Mouse (Mus musculus) liver, postnatal 0 days (tissue): Measurements from ENCODE around the gene Tnfsf12. TPM values are rescaled to one million over a fixed set of nuclear protein-coding genes. Genes with fewer than 3 reads are reported as not detected.

Source experiments
- ATAC-seq: fragments of 200-750 bp; cut with Nextera tagmentation; 2 replicates; pipeline ENCODE4 v1.8.0; 2017; ENCODE audit warnings: mild to moderate bottlenecking, moderate library complexity
- DNase-seq: peaks from one replicate; pipeline ENCODE4 v3.0.0-alpha.2; 2016
- H3K27ac ChIP-seq: fragments of 300-500 bp; sonication (generic); 2 replicates; pipeline ENCODE4 v1.5.1; 2014; ENCODE audit warnings: antibody characterized with exemption, moderate library complexity, mild to moderate bottlenecking, low read depth
- H3K27me3 ChIP-seq: fragments of 300-500 bp; sonication (generic); 2 replicates; pipeline ENCODE4 v1.6.1; 2014; ENCODE audit warnings: low read length, control low read depth, mixed read lengths; ENCODE audit not compliant: insufficient read depth
- H3K36me3 ChIP-seq: fragments of 300-500 bp; sonication (generic); replicated peaks from 2 replicates; pipeline ENCODE4 v1.6.1; 2014; ENCODE audit warnings: mild to moderate bottlenecking, control low read depth, low read length, moderate library complexity, mixed read lengths; ENCODE audit not compliant: insufficient read depth
- H3K4me1 ChIP-seq: fragments of 300-500 bp; sonication (generic); 2 replicates; pipeline ENCODE4 v1.6.1; 2014; ENCODE audit warnings: antibody characterized with exemption, mild to moderate bottlenecking, control low read depth; ENCODE audit not compliant: insufficient read depth
- H3K4me2 ChIP-seq: fragments of 300-500 bp; sonication (generic); 2 replicates; pipeline ENCODE4 v1.6.1; 2014; ENCODE audit warnings: low read depth, mild to moderate bottlenecking, low read length, moderate library complexity, mixed read lengths
- H3K4me3 ChIP-seq: fragments of 300-500 bp; sonication (generic); 2 replicates; pipeline ENCODE4 v1.5.1; 2014; ENCODE audit warnings: low read depth, low read length
- H3K9ac ChIP-seq: fragments of 300-500 bp; sonication (generic); replicated peaks from 2 replicates; pipeline ENCODE4 v1.6.1; 2014; ENCODE audit warnings: mild to moderate bottlenecking, moderate library complexity
- H3K9me3 ChIP-seq: fragments of 300-500 bp; sonication (generic); 2 replicates; pipeline ENCODE4 v1.6.1; 2016; ENCODE audit warnings: mild to moderate bottlenecking, control low read depth, low read length, mixed read lengths
- CTCF ChIP-seq: sonication (generic); IDR thresholded peaks from 2 replicates; pipeline ENCODE4 v1.5.1; 2016; ENCODE audit warnings: antibody characterized with exemption, low read depth
- EP300 ChIP-seq: IDR thresholded peaks from 2 replicates; pipeline ENCODE4 v1.6.1; 2016; ENCODE audit warnings: antibody characterized with exemption, low read depth, mild to moderate bottlenecking
- WGBS: fragments of 180-500 bp; shearing (Covaris S2); extraction: QIAGEN DNeasy Blood & Tissue Kit; methylation state at CpG from one replicate; pipeline ENCODE4 v1.1.7; 2014; ENCODE audit not compliant: insufficient replicate concordance; 5-methylcytosine and 5-hydroxymethylcytosine counted together
- polyA plus RNA-seq: library from polyadenylated mRNA; unstranded; fragments of >200 nt; fragmentation: Nextera tagmentation; extraction: Ambion mirVana; gene quantifications from 2 replicates; pipeline ENCODE4 v1.2.1, GENCODE M21; 2015

Tnfsf12 gene
- polyA plus RNA-seq, 1 experiment from 2014 or later = 2.8 TPM

DNA sequence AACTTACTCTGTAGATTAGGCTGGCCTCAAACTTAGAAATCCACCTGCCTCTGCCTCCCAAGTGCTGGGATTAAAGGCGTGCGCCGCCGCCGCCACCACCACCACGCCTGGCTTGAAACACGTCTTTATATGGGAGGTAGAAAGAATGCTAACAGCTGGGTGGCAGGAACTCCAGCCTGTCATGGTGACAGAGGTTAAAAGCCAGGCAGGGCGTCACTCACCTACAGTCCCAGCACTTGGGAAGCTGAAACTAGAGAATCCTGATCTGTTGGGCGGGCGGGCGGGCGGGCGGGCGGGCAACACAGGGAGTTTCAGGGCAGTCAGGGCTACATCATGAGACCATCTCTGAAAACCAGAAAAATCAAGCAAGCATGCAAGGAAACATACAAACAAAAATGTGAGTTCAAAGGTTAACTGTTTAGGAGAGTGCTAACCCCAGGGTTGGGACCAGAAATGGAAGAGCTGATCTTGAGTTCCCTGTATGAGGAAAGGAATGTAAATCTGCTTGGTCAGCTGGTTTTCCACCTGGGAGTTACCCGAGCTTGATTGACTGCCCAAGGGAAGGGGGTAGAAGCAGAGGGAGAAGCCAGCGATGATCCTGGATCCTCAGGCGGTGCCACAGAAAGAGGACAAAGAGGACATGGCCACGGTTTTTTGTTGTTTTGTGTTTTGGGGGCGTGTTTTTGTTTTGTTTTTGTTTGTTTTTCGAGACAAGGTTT lies 17.5 kb upstream of the Tnfsf12 start:
- Histone ChIP-seq H3K4me3 (no peak overlapping the region), H3K36me3 (no peaks in the 10 kb centered on the region), H3K4me1 (peaks cover 21% of the 10 kb centered on the region), H3K4me2 (no peak overlapping the region), H3K9ac (no peak overlapping the region), H3K27me3 (no peaks in the 10 kb centered on the region), H3K27ac (no peak overlapping the region), H3K9me3 (no peaks in the 10 kb centered on the region)
- WGBS = 90% methylated on average over 20 of the region's 20 CpGs
- ATAC-seq = no peak
- DNase-seq = no peak
- TF ChIP-seq EP300 (no peak), CTCF (no peak)

DNA sequence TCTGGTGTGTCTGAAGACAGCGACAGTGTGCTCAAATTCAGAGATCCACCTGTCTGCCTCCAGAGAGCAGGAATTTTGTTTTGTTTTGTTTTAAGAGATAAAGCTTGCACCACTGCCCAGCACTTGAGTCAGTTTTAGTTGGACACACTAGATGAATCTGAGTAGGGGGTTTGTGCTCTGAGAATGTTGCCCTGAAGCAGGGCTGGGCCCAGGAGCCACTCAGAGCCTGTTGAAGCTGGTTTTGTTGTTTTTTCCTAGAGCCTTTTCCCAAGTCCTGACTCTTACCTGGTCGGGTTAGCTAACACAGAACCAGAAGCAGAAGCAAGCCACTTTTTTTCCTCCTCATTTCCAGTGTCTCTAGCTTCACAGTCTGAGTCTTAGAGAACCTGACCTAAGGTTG lies 15.4 kb upstream of the Tnfsf12 start:
- no peak overlapping the region for H3K4me3 ChIP-seq
- TF ChIP-seq EP300 (no peak), CTCF (no peak)
- H3K4me1 ChIP-seq = peaks cover 23% of the 10 kb centered on the region
- H3K4me2 ChIP-seq = no peak overlapping the region
- ATAC-seq (no peak), DNase-seq (no peak)
- H3K27ac ChIP-seq = no peak overlapping the region
- H3K9ac ChIP-seq = no peak overlapping the region
- no peaks in the 10 kb centered on the region for H3K9me3 ChIP-seq
- H3K27me3 ChIP-seq = no peaks in the 10 kb centered on the region
- WGBS = 72% methylated on average over 2 of the region's 2 CpGs
- H3K36me3 ChIP-seq = no peaks in the 10 kb centered on the region

DNA sequence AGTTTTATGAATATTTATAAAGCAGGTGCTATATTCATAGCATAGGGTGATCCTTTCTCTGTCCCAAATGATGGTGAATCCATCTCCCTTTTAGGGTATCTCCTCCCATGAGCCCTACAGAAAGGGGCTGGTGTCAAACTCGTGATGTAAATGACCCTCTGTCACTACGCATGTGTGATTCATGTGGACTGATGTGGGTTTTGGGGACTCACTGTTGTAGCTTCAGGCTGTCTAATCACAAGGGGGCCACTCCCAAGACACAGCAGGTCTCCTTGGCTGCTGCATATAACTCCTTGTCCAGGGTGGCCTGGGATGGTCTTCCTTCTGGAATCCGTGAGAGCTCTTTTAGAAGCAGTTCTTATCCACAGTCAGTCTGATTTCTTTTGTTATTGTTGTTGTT lies 14.8 kb upstream of the Tnfsf12 start:
- 77% methylated on average over 3 of the region's 3 CpGs for WGBS
- Histone ChIP-seq H3K9ac (no peak overlapping the region), H3K27ac (no peak overlapping the region), H3K27me3 (no peaks in the 10 kb centered on the region), H3K4me2 (no peak overlapping the region), H3K9me3 (no peaks in the 10 kb centered on the region), H3K4me1 (peaks cover 17% of the 10 kb centered on the region), H3K4me3 (no peak overlapping the region), H3K36me3 (no peaks in the 10 kb centered on the region)
- no peak for DNase-seq
- TF ChIP-seq CTCF (no peak), EP300 (no peak)
- ATAC-seq = no peak

DNA sequence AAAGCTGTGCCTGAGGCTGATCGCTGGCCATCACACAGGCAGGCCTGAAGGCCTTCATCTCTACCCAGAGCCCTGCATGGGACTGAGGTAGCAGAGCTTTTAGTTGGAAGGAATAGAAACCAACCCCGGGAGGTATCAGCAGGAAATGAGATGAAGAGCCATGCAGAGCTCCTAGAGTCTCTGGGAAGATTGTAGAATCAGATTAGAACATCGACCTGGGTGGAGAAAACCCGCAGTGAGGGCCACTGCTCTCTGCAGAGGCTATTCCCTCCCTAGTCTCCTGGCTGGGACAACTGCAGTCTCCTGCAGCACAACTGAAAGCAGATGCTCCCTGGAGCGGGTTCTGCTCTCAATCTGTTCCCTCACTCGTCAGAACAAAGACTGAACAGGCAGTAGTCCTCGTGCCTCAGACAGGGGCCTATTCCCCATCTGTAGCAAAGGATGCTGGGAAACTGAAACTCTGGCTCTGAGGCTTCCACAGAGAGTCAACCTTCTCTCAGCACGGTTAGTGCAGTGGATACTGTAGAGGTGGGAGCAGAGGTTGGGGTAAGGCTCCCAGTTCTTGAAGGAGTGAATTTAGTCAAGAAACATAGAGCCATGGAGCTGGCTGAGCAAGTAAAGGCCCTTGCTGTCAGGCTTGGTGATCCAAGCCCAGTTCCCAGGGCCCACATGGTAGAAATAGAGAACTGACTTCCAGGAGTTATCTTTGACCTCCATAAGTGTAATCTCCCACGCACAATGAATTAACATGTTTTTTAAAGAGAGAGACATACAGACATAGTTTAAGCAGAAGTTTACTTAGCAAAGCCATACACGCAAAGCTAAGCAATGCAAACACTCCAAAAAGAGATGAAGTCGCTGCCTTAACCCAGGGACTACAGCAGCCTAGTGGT lies 14.2 kb upstream of the Tnfsf12 start:
- Histone ChIP-seq H3K27me3 (no peaks in the 10 kb centered on the region), H3K9ac (no peak overlapping the region), H3K4me3 (no peak overlapping the region), H3K4me2 (no peak overlapping the region), H3K9me3 (no peaks in the 10 kb centered on the region), H3K36me3 (no peaks in the 10 kb centered on the region), H3K4me1 (peaks cover 15% of the 10 kb centered on the region; the same call in 1 of the 2 replicates), H3K27ac (no peak overlapping the region)
- ATAC-seq (no peak), DNase-seq (no peak)
- TF ChIP-seq CTCF (no peak), EP300 (no peak)
- WGBS = 56% methylated on average over 11 of the region's 11 CpGs

DNA sequence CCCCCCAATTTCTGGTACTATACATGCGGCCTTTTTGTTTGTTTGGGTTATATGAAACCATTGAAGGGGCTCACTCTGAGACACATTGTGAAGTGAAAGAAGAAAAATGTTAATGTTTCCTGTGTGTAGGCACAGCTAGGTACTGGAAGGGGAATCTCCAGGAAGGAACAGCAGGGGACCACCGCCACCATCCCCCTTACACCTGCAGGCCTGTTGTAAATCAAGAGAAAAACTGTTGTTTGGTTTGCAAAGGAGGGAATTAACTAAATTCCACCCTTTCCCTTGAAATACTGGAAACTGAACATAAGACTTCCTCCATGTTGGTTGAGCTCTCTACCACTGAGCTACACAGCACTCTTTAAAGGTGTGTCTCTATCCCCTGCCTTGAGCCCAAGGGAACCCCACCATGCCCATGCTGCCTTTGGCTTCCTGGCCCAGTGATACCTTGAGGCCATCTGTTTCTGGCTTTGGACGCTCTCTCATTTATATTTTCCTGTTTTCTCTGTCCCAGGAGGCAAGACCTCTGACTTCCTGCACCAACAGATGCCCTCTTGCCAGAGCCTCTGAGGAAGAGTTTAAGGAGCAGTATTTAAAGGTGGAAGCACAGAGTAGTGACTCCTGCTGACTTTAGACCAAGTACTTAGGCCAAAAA lies 13.1 kb upstream of the Tnfsf12 start:
- Histone ChIP-seq H3K27ac (no peak overlapping the region), H3K27me3 (no peaks in the 10 kb centered on the region), H3K4me3 (no peak overlapping the region), H3K9me3 (no peaks in the 10 kb centered on the region), H3K4me2 (no peak overlapping the region), H3K4me1 (peaks cover 15% of the 10 kb centered on the region; the same call in 1 of the 2 replicates), H3K9ac (no peak overlapping the region), H3K36me3 (no peaks in the 10 kb centered on the region)
- WGBS = 84% methylated on average over 3 of the region's 3 CpGs
- TF ChIP-seq EP300 = no peak
- TF ChIP-seq CTCF = no peak
- ATAC-seq (no peak), DNase-seq (no peak)

DNA sequence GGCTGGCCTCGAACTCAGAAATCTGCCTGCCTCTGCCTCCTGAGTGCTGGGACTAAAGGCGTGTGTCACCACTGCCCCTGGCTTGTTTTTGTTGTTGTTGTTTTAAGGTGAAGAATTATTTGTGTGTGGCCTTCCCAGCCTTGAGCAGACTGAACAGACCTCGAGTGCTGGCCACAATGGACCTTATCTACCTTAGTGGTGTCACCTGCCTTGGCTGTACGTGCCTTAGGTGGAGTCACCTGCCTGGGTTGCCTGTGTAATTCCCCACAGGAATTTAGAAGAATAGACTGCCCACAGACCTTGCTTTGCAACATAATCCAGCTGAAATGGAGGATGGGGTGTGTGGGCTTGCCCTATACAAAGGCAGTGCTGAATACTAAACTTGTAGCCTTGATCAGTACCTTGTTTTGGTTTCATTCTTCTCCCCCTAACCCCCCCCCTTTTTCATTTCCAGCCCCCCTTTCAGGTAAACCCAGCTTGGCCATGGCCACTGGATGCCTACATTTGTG lies 12.3 kb upstream of the Tnfsf12 start:
- no peak overlapping the region for H3K4me2 ChIP-seq
- DNase-seq (no peak), ATAC-seq (no peak)
- no peak overlapping the region for H3K27ac ChIP-seq
- peaks cover 15% of the 10 kb centered on the region; the same call in 1 of the 2 replicates for H3K4me1 ChIP-seq
- no peak overlapping the region for H3K9ac ChIP-seq
- H3K9me3 ChIP-seq = no peaks in the 10 kb centered on the region
- no peaks in the 10 kb centered on the region for H3K27me3 ChIP-seq
- no peak overlapping the region for H3K4me3 ChIP-seq
- TF ChIP-seq CTCF = no peak
- no peak for TF ChIP-seq EP300
- 85% methylated on average over 4 of the region's 4 CpGs for WGBS
- no peaks in the 10 kb centered on the region for H3K36me3 ChIP-seq
